Mouse (Mus musculus) ES-CJ7 (cell line): ENCODE measurements around the gene Glyr1.

Experiments used
- DNase-seq: peaks from one replicate; pipeline ENCODE4 v3.0.0; 2011; ENCODE audit warnings: low read depth, low spot score

The Glyr1 gene

GRCm38 (mm10) chr16:5011285-5011684 lies 38.4 kb downstream of the Glyr1 start:
- DNase-seq = no peak

GRCm38 (mm10) chr16:5010371-5010935 lies 39.2 kb downstream of the Glyr1 start:
- DNase-seq = no peak

- DNase-seq = no peak
Observed at GRCm38 (mm10) chr16:5008076-5008475, 41.6 kb downstream of the Glyr1 start.

GRCm38 (mm10) chr16:5007492-5007891 lies 42.2 kb downstream of the Glyr1 start:
- DNase-seq = no peak

GRCm38 (mm10) chr16:5007067-5007466 lies 42.6 kb downstream of the Glyr1 start, which contains the start of gene Smim22:
TSS of gene Smim22 (plus strand) at chr16:5007288.
- no peak for DNase-seq

GRCm38 (mm10) chr16:5000611-5001010 lies 49.1 kb downstream of the Glyr1 start:
- DNase-seq = no peak

- DNase-seq = no peak
Observed at GRCm38 (mm10) chr16:4998984-4999383, 50.7 kb downstream of the Glyr1 start.

GRCm38 (mm10) chr16:4997553-4997952 lies 52.1 kb downstream of the Glyr1 start, which contains the start of gene Sept12:
TSS of gene Sept12 (minus strand) at chr16:4997852.
- DNase-seq = no peak

GRCm38 (mm10) chr16:4993276-4993675 lies 56.4 kb downstream of the Glyr1 start:
- DNase-seq = no peak

- no peak for DNase-seq
Observed at GRCm38 (mm10) chr16:4984717-4985116, 64.9 kb downstream of the Glyr1 start.

GRCm38 (mm10) chr16:4979755-4980380 lies 69.8 kb downstream of the Glyr1 start:
- peak; percentile 41 for DNase-seq

- DNase-seq = no peak
Observed at GRCm38 (mm10) chr16:4978275-4979051, 71.2 kb downstream of the Glyr1 start.

GRCm38 (mm10) chr16:4976180-4976579 lies 73.5 kb downstream of the Glyr1 start:
- no peak for DNase-seq

GRCm38 (mm10) chr16:4974521-4974920 lies 75.1 kb downstream of the Glyr1 start:
- no peak for DNase-seq

GRCm38 (mm10) chr16:4971626-4972025 lies 78.0 kb downstream of the Glyr1 start:
- peak; percentile 21 for DNase-seq

GRCm38 (mm10) chr16:4969055-4969843 lies 80.4 kb downstream of the Glyr1 start:
- no peak for DNase-seq

GRCm38 (mm10) chr16:4968426-4968825 lies 81.2 kb downstream of the Glyr1 start:
- DNase-seq = no peak

GRCm38 (mm10) chr16:4965392-4966129 lies 84.1 kb downstream of the Glyr1 start:
- DNase-seq = no peak

GRCm38 (mm10) chr16:4964731-4965391 lies 84.8 kb downstream of the Glyr1 start:
- DNase-seq = peak; percentile 15
